Mouse (Mus musculus) neural tube, embryonic 14.5 days (tissue): ENCODE data around the gene Mon2. TPM values are rescaled to one million over a fixed set of nuclear protein-coding genes. Genes with fewer than 3 reads are reported as not detected.

Experiments
- ATAC-seq: fragments of 200-750 bp; cut with Nextera tagmentation; 2 replicates; pipeline ENCODE4 v1.8.0; 2017; ENCODE audit warnings: low read depth, mild to moderate bottlenecking, moderate TSS enrichment, moderate library complexity
- H3K27ac ChIP-seq: fragments of 300-500 bp; sonication (generic); 2 replicates; pipeline ENCODE4 v1.5.1; 2014; ENCODE audit warnings: low read depth, mild to moderate bottlenecking, control low read depth, low read length, moderate library complexity, mixed read lengths
- H3K27me3 ChIP-seq: fragments of 300-500 bp; sonication (generic); 2 replicates; pipeline ENCODE4 v1.6.1; 2014; ENCODE audit warnings: low read length; ENCODE audit not compliant: control insufficient read depth, insufficient read depth
- H3K36me3 ChIP-seq: fragments of 300-500 bp; sonication (generic); 2 replicates; pipeline ENCODE4 v1.6.1; 2014; ENCODE audit warnings: low read length, mixed read lengths; ENCODE audit not compliant: control insufficient read depth, insufficient read depth
- H3K4me1 ChIP-seq: fragments of 300-500 bp; sonication (generic); 2 replicates; pipeline ENCODE4 v1.6.1; 2014; ENCODE audit warnings: low read length; ENCODE audit not compliant: control insufficient read depth, insufficient read depth
- H3K4me2 ChIP-seq: fragments of 300-500 bp; sonication (generic); 2 replicates; pipeline ENCODE4 v1.6.1; 2014; ENCODE audit warnings: mild to moderate bottlenecking, low read depth, low read length, control low read depth
- H3K4me3 ChIP-seq: fragments of 300-500 bp; sonication (generic); 2 replicates; pipeline ENCODE4 v1.5.1; 2014; ENCODE audit warnings: low read depth, low read length, control low read depth, mixed read lengths
- H3K9ac ChIP-seq: fragments of 300-500 bp; sonication (generic); replicated peaks from 2 replicates; pipeline ENCODE4 v1.6.1; 2014; ENCODE audit warnings: low read depth, mild to moderate bottlenecking, control low read depth, low read length, mixed read lengths
- H3K9me3 ChIP-seq: fragments of 300-500 bp; sonication (generic); 2 replicates; pipeline ENCODE4 v1.6.1; 2016; ENCODE audit warnings: low read length; ENCODE audit not compliant: control insufficient read depth
- WGBS: fragments of 180-500 bp; shearing (Covaris S2); extraction: QIAGEN DNeasy Blood & Tissue Kit; methylation state at CpG from one replicate; pipeline ENCODE4 v1.1.7; 2014; 5-methylcytosine and 5-hydroxymethylcytosine counted together
- polyA plus RNA-seq: library from polyadenylated mRNA; unstranded; fragments of >200 nt; fragmentation: Nextera tagmentation; extraction: Ambion mirVana; gene quantifications from 2 replicates; pipeline ENCODE4 v1.2.1, GENCODE M21; 2014

The Mon2 gene
- polyA plus RNA-seq = 34.7 and 45.9 TPM in 2 replicates

- no peaks in the 10 kb centered on the region for H3K27me3 ChIP-seq
- WGBS = under 1% methylated on average over 58 of the region's 58 CpGs
- H3K27ac ChIP-seq = peak within 1 kb of the TSS; percentile 78
- no peaks in the 10 kb centered on the region for H3K36me3 ChIP-seq
- no peaks in the 10 kb centered on the region for H3K9me3 ChIP-seq
- H3K4me2 ChIP-seq = peak within 1 kb of the TSS; percentile 88
- H3K4me1 ChIP-seq = peaks cover 11% of the 10 kb centered on the region
- H3K9ac ChIP-seq = peak within 1 kb of the TSS; percentile 95
- peak; percentile 99 for ATAC-seq
- peak within 1 kb of the TSS; percentile 95 for H3K4me3 ChIP-seq
These were observed at the start of gene Mon2 for GRCm38 (mm10) chr10:123076245-123077023. Gene Mon2, minus strand, starts transcription at chr10:123076505.

GRCm38 (mm10) chr10:123120666-123121392 lies 44.5 kb upstream of the Mon2 start:
- Histone ChIP-seq H3K9ac (no peak overlapping the region), H3K27ac (no peak overlapping the region), H3K4me3 (no peak overlapping the region), H3K4me1 (no peaks in the 10 kb centered on the region), H3K36me3 (peaks cover 67% of the 10 kb centered on the region), H3K27me3 (no peaks in the 10 kb centered on the region), H3K9me3 (no peaks in the 10 kb centered on the region), H3K4me2 (no peak overlapping the region)
- no peak for ATAC-seq
- 95% methylated on average over 14 of the region's 14 CpGs for WGBS

DNA sequence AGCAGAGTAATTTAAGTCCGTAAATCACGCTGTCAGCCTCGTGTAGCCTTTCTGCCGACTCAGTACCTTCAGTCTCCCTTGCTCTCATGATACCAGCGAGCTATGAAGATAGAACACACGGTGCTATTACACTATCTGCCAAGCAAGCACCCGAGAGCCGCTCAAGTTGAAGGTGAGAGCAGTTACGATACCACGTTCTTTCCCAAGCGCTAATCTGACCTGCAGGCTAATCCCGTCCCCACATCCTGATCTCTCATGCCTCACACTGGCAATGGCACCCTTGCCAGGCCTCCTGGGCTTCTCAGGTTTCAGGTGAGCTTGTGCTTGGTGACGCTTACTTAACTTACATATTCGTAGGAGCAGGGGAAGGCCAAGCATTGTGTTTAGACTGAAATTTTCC lies 40.6 kb upstream of the Mon2 start:
- H3K4me3 ChIP-seq = no peak overlapping the region
- H3K27me3 ChIP-seq = no peaks in the 10 kb centered on the region
- H3K9ac ChIP-seq = no peak overlapping the region
- H3K9me3 ChIP-seq = no peaks in the 10 kb centered on the region
- H3K4me2 ChIP-seq = no peak overlapping the region
- no peak overlapping the region for H3K27ac ChIP-seq
- H3K36me3 ChIP-seq = peaks cover 65% of the 10 kb centered on the region
- 85% methylated on average over 14 of the region's 14 CpGs for WGBS
- no peaks in the 10 kb centered on the region for H3K4me1 ChIP-seq
- ATAC-seq = no peak

DNA sequence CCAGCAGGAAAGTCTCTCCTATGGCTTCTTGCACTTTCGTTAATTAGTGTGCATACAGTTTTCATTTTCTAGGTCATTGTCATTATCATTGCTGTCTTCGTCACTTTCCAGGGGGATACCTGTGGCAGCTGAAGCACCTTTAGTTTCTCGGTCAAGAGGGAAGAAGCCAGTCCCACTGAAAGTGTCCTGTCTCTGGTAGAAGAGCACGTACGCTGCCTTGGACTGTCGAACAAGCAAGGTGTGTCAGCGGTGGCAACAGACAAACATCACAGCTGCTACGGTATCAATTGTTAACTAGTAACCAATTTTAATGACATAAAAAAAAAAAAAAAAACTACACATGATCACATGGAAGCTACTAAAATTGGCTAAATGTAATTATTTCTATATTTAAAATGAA lies 37.2 kb upstream of the Mon2 start:
- no peak overlapping the region for H3K4me2 ChIP-seq
- no peaks in the 10 kb centered on the region for H3K4me1 ChIP-seq
- no peak overlapping the region for H3K9ac ChIP-seq
- H3K9me3 ChIP-seq = no peaks in the 10 kb centered on the region
- no peak overlapping the region for H3K27ac ChIP-seq
- peaks cover 45% of the 10 kb centered on the region for H3K36me3 ChIP-seq
- 98% methylated on average over 8 of the region's 8 CpGs for WGBS
- H3K4me3 ChIP-seq = no peak overlapping the region
- no peaks in the 10 kb centered on the region for H3K27me3 ChIP-seq
- ATAC-seq = no peak

DNA sequence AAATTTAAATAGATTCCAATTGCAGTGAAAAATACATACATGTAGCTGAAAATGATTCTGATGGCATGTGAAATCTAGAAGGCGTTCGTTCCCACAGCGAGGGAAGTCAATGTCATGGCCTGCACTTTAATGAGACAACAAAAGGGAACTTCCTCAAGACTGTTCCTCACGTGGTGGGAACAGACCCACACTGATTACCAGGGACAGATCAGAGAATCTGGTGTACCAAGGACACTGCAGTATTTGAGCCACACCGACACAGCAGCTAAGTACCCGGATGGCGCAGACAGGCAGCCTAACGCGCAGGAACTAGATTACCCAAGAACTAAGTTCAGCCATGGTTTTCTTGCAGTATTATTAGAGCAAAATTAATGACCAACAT lies 36.5 kb upstream of the Mon2 start:
- Histone ChIP-seq H3K4me2 (no peak overlapping the region), H3K27me3 (no peaks in the 10 kb centered on the region), H3K36me3 (peaks cover 40% of the 10 kb centered on the region), H3K4me3 (no peak overlapping the region), H3K9me3 (no peaks in the 10 kb centered on the region), H3K4me1 (no peaks in the 10 kb centered on the region), H3K9ac (no peak overlapping the region), H3K27ac (no peak overlapping the region)
- no peak for ATAC-seq
- WGBS = 94% methylated on average over 9 of the region's 9 CpGs

- no peaks in the 10 kb centered on the region for H3K4me1 ChIP-seq
- peaks cover 34% of the 10 kb centered on the region for H3K36me3 ChIP-seq
- no peaks in the 10 kb centered on the region for H3K27me3 ChIP-seq
- no peaks in the 10 kb centered on the region for H3K9me3 ChIP-seq
- WGBS = 93% methylated on average over 11 of the region's 11 CpGs
- H3K4me3 ChIP-seq = no peak overlapping the region
- no peak overlapping the region for H3K27ac ChIP-seq
- H3K9ac ChIP-seq = no peak overlapping the region
- no peak overlapping the region for H3K4me2 ChIP-seq
- no peak for ATAC-seq
These were observed 35.9 kb upstream of the Mon2 start for GRCm38 (mm10) chr10:123112056-123112786.

GRCm38 (mm10) chr10:123110548-123110947 lies 34.2 kb upstream of the Mon2 start:
- H3K4me1 ChIP-seq = no peaks in the 10 kb centered on the region
- H3K36me3 ChIP-seq = peaks cover 21% of the 10 kb centered on the region
- peak; percentile 51; the same call in 1 of the 2 replicates for ATAC-seq
- H3K27me3 ChIP-seq = no peaks in the 10 kb centered on the region
- H3K27ac ChIP-seq = no peak overlapping the region
- H3K9ac ChIP-seq = no peak overlapping the region
- no peak overlapping the region for H3K4me2 ChIP-seq
- WGBS = 65% methylated on average over 11 of the region's 11 CpGs
- no peaks in the 10 kb centered on the region for H3K9me3 ChIP-seq
- H3K4me3 ChIP-seq = no peak overlapping the region

DNA sequence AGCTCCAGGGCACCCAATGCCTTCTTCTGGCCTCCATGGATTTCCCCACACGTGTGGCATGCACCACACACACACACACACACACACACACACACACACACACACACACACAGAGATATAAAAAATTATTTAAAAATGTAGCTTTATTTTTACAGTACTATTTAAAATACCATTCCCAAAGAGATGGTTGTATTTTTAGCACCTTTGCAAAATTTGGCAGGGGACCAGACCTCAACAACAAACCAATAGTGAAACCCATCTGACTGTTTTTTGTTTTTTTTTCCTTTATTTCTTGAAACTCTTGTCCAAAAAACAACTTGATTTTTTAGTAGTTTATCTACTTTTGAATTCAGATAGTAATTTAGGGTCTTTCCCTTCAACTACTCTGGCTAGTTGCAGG lies 32.2 kb upstream of the Mon2 start:
- H3K27ac ChIP-seq = no peak overlapping the region

More for the DNA sequence above, 32.2 kb upstream of the Mon2 start:
- no peaks in the 10 kb centered on the region for H3K27me3 ChIP-seq
- H3K36me3 ChIP-seq = peaks cover 8% of the 10 kb centered on the region
- 92% methylated on average over 1 of the region's 1 CpGs for WGBS
- no peak overlapping the region for H3K4me3 ChIP-seq
- no peaks in the 10 kb centered on the region for H3K4me1 ChIP-seq
- no peaks in the 10 kb centered on the region for H3K9me3 ChIP-seq
- H3K4me2 ChIP-seq = no peak overlapping the region
- ATAC-seq = no peak
- H3K9ac ChIP-seq = no peak overlapping the region
